Mouse (Mus musculus) limb, embryonic 10.5 days (tissue): ENCODE results near the gene Cfap57. TPM values are rescaled to one million over a fixed set of nuclear protein-coding genes. Genes with fewer than 3 reads are reported as not detected.
"Not testable (repeated sequence)": the region's sequence is repeated elsewhere in the genome, so short reads cannot be mapped to it uniquely, and the experiment has no call there.

Source experiments
- DNase-seq: peaks from one replicate; pipeline ENCODE4 v3.0.0-alpha.2; 2017; ENCODE audit warnings: low spot score
- H3K27ac ChIP-seq: fragments of 300-500 bp; sonication (generic); 2 replicates; pipeline ENCODE4 v1.5.1; 2016; ENCODE audit warnings: mild to moderate bottlenecking
- H3K27me3 ChIP-seq: fragments of 300-500 bp; sonication (generic); 2 replicates; pipeline ENCODE4 v1.6.1; 2016; ENCODE audit warnings: low read depth, mild to moderate bottlenecking; ENCODE audit not compliant: poor library complexity, severe bottlenecking
- H3K36me3 ChIP-seq: fragments of 300-500 bp; sonication (generic); 2 replicates; pipeline ENCODE4 v1.6.1; 2016; ENCODE audit warnings: mild to moderate bottlenecking, moderate library complexity
- H3K4me1 ChIP-seq: fragments of 300-500 bp; sonication (generic); 2 replicates; pipeline ENCODE4 v1.6.1; 2016
- H3K4me3 ChIP-seq: fragments of 300-500 bp; sonication (generic); 2 replicates; pipeline ENCODE4 v1.5.1; 2016; ENCODE audit warnings: mild to moderate bottlenecking, moderate library complexity
- H3K9me3 ChIP-seq: fragments of 300-500 bp; sonication (generic); replicated peaks from 2 replicates; pipeline ENCODE4 v1.6.1; 2016; ENCODE audit warnings: mild to moderate bottlenecking
- WGBS: fragments of 180-500 bp; shearing (Covaris S2); methylation state at CpG from one replicate; pipeline ENCODE4 v1.1.7; 2016; 5-methylcytosine and 5-hydroxymethylcytosine counted together
- polyA plus RNA-seq: library from polyadenylated mRNA; unstranded; fragments of >200 nt; fragmentation: Nextera tagmentation; extraction: Ambion mirVana; gene quantifications from 2 replicates; pipeline ENCODE4 v1.2.1, GENCODE M21; 2016

Gene Cfap57
- polyA plus RNA-seq, 1 experiment from 2014 or later, result 0.36 TPM

DNA sequence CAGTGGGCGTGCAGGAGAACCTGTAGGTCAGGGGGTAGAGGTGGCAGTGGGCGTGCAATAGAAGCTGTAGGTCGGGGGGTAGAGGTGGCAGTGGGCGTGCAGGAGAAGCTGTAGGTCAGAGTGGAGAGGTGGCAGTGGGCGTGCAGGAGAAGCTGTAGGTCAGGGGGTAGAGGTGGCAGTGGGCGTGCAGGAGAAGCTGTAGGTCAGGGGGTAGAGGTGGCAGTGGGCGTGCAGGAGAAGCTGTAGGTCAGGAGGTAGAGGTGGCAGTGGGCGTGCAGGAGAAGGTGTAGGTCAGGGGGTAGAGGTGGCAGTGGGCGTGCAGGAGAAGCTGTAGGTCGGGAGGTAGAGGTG, 72.5 kb downstream of the Cfap57 start:
- DNase-seq, result peak; percentile 79
- H3K9me3 ChIP-seq, H3K27me3 ChIP-seq, H3K4me3 ChIP-seq, H3K27ac ChIP-seq, H3K36me3 ChIP-seq: not testable (repeated sequence)
- WGBS, result 88% methylated on average over 10 of the region's 10 CpGs
- H3K4me1 ChIP-seq, result peaks cover 16% of the 10 kb centered on the region

DNA sequence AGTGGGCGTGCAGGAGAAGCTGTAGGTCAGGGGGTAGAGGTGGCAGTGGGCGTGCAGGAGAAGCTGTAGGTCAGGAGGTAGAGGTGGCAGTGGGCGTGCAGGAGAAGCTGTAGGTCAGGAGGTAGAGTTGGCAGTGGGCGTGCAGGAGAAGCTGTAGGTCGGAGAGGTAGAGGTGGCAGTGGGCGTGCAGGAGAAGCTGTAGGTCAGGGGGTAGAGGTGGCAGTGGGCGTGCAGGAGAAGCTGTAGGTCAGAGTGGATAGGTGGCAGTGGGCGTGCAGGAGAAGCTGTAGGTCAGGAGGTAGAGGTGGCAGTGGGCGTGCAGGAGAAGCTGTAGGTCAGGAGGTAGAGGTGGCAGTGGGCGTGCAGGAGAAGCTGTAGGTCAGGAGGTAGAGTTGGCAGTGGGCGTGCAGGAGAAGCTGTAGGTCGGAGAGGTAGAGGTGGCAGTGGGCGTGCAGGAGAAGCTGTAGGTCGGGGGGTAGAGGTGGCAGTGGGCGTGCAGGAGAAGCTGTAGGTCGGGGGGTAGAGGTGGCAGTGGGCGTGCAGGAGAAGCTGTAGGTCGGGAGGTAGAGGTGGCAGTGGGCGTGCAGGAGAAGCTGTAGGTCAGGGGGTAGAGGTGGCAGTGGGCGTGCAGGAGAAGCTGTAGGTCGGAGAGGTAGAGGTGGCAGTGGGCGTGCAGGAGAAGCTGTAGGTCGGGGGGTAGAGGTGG, 73.0 kb downstream of the Cfap57 start:
- not testable (repeated sequence) for H3K27ac ChIP-seq, H3K27me3 ChIP-seq, DNase-seq, H3K36me3 ChIP-seq, H3K9me3 ChIP-seq, H3K4me3 ChIP-seq
- WGBS, result 90% methylated on average over 23 of the region's 23 CpGs
- peaks cover 19% of the 10 kb centered on the region for H3K4me1 ChIP-seq

DNA sequence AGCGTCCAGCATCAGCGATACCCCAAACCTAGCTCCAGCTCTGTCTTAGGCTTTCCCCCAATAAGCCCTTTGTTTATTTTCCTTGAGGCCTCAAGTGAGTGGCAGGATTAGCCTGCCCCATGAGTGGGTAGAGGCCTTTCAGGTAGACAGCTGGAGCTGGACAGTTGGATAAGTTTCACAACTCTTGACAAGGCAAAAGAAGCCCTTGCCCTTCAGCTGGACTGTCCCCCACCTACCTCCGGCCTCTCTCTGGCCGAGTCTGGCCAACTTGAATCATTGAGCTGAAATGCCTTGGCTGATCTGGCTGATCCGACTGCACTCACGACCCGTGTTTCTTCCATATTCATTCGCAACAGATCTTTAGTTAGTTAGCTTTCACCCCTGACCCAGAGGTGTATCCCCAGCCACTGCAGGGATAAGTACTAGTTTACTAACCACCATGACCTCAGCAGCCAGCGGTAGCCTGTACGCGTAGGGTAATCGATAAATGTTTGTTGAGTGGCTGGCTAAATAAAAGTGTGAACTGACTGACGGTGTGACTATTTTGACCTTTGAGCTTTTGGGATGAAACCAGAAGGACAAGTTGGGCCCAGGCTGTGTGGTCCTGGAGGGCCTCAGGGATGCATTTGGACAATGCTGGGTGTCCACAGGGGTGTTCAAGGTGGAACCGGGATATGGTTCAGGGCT, 76.0 kb downstream of the Cfap57 start:
- Histone ChIP-seq H3K4me1 (peaks cover 23% of the 10 kb centered on the region), H3K27me3 (peaks cover 20% of the 10 kb centered on the region), H3K36me3 (no peaks in the 10 kb centered on the region), H3K27ac (no peak overlapping the region), H3K9me3 (peaks cover 4% of the 10 kb centered on the region), H3K4me3 (no peak overlapping the region)
- no peak for DNase-seq
- WGBS, result 75% methylated on average over 14 of the region's 14 CpGs

DNA sequence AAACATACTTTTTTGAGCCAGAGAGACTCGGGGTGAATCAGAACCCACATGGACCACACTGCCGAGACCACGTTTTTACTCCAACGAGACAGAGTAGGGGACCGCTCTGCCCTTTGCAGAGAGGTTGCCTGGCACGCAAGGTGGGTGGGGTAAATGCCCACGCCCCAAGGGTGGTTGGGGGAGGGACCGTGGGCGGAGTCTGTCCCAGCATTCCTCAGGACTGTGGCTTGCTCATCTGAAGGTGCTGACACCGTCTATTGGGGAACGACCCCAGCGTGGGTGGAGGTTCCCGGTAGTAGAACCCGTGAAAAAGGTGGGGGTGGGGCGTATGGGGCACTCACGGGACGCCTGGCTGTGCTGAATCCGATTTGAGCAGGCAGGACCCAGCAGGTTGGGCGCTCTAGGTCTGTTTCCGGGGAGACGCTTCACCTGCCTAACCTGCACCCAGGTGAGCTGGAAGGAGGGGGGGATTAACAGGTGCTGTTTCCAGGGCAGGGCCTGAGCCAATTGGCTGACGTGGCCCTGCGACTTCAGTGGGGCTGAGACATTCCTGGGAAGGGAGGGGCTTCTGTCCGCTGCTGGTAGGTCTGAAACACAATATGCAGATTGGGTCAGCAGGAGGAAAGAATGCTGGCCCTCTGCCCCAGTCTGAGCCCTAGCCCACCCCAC, 76.9 kb downstream of the Cfap57 start, which contains the start of gene Tmem125:
TSS of gene Tmem125 (minus strand) at position 453 of the 669 bp plus-strand sequence.
- H3K36me3 ChIP-seq, result no peaks in the 10 kb centered on the region
- peak within 1 kb of the TSS; percentile 49 for H3K4me3 ChIP-seq
- H3K9me3 ChIP-seq, result peaks cover 4% of the 10 kb centered on the region
- WGBS, result 2% methylated on average over 24 of the region's 24 CpGs
- peak; percentile 44 for DNase-seq
- 0 out of 2 replicates have a peak within 1 kb of the TSS, but pooled peaks have one; percentile 14 for H3K27ac ChIP-seq
- peaks cover 20% of the 10 kb centered on the region for H3K4me1 ChIP-seq
- peaks cover 21% of the 10 kb centered on the region for H3K27me3 ChIP-seq

DNA sequence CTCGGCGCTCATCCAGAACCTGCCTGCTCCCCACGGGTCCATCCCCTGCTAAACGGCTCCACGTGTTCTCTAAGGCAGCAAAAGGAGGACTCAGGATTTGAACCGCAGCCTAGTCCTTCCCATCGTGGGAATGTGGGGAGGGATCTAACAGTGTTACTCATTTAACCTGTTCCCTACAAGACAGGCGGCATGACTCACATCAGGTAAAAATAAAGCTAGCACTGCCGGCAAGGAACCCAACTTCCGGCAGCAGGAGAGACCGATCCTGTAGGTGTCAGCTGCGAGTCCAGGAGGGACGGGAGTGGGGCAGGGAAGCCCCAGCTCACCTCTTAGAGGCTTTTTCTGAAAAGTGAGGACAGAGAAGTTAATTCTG, 77.4 kb downstream of the Cfap57 start:
- Histone ChIP-seq H3K27ac (no peak overlapping the region), H3K4me1 (peaks cover 20% of the 10 kb centered on the region), H3K27me3 (peaks cover 27% of the 10 kb centered on the region), H3K4me3 (peak overlapping the region; percentile 49), H3K9me3 (peaks cover 4% of the 10 kb centered on the region), H3K36me3 (no peaks in the 10 kb centered on the region)
- WGBS, result 21% methylated on average over 13 of the region's 13 CpGs
- DNase-seq, result peak; percentile 39

DNA sequence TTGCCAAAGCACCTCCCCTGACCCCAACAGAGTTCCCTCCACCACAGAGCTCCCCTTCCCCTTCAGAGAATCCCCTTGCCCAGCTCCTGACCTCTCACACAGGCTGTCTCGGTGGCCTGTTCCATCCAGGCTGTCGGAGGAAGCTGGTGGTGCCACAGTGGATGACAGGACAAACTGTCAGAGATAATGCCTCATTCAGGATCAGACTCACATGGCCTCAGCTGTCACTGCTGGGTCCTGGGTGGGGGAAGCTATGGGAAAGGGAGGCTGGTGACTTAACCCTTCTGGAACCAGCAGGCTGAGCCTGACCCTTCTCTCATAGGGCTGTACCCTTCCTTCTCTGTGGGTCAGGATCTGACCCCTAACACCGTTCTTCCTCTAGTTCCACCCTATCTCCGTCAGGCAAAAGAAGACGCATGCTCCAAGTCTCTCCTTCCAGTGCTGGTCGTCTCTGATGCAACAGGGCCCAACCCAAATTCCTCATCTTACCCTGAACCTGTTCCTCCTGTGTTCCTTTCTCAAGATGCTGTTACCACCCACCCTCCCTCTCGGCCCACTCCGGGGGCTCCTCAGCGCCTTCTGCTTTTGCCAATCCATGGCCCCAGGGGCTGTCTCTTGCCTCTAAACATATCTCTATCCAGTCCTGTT, 77.9 kb downstream of the Cfap57 start:
- peaks cover 20% of the 10 kb centered on the region for H3K4me1 ChIP-seq
- no peaks in the 10 kb centered on the region for H3K36me3 ChIP-seq
- WGBS, result 61% methylated on average over 9 of the region's 9 CpGs
- H3K27me3 ChIP-seq, result peaks cover 30% of the 10 kb centered on the region
- H3K9me3 ChIP-seq, result no peaks in the 10 kb centered on the region
- no peak for DNase-seq
- no peak overlapping the region for H3K27ac ChIP-seq
- peak overlapping the region; percentile 49 for H3K4me3 ChIP-seq

DNA sequence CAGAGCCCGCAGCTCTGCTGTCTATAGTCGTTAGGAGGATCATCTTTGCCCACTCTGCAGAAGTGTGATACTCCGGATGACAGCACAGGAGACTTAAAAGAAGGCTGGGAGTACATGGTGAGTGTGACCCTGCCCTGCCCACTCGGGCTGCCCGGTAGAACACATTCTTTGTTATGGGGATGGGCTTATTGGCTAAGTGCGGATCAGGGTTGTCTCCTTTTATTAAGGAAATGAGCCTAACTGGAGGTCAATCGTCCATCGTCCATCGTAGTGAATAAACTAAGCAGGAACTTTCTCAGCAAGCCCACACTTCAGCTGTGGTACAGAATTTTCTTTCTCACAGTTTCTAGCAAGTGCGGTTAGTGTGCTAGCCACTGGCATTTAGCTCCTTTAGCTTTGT, 80.7 kb downstream of the Cfap57 start:
- H3K36me3 ChIP-seq, result no peaks in the 10 kb centered on the region
- no peak for DNase-seq
- H3K9me3 ChIP-seq, result no peaks in the 10 kb centered on the region
- H3K27me3 ChIP-seq, result peaks cover 30% of the 10 kb centered on the region
- H3K4me3 ChIP-seq, result no peak overlapping the region
- H3K4me1 ChIP-seq, result peaks cover 20% of the 10 kb centered on the region
- 26% methylated on average over 10 of the region's 10 CpGs for WGBS
- H3K27ac ChIP-seq, result no peak overlapping the region

DNA sequence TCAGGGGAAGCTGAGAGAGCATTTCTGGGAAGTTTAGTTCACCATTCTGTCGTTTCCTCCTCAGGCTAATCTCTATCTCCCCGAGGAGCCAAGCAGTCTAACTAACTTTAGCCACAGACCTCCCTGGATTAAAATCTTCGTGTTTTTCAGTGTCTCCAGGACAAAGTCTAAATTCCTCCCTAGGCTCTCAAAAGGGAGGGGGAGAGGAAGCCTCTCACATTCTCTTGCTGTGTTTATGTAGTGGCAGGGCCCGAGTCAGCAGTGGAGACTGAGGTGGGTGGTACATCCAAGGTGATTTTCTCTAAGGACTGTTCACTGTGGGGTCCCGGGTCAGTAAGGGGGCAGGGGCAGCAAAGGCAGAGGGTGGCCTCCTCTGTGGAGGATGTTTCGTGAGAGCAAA, 82.8 kb downstream of the Cfap57 start:
- Histone ChIP-seq H3K27me3 (peaks cover 28% of the 10 kb centered on the region), H3K36me3 (no peaks in the 10 kb centered on the region), H3K4me1 (peaks cover 4% of the 10 kb centered on the region; the same call in 1 of the 2 replicates), H3K9me3 (no peaks in the 10 kb centered on the region), H3K27ac (no peak overlapping the region), H3K4me3 (no peak overlapping the region)
- DNase-seq, result no peak
- 59% methylated on average over 6 of the region's 6 CpGs for WGBS

DNA sequence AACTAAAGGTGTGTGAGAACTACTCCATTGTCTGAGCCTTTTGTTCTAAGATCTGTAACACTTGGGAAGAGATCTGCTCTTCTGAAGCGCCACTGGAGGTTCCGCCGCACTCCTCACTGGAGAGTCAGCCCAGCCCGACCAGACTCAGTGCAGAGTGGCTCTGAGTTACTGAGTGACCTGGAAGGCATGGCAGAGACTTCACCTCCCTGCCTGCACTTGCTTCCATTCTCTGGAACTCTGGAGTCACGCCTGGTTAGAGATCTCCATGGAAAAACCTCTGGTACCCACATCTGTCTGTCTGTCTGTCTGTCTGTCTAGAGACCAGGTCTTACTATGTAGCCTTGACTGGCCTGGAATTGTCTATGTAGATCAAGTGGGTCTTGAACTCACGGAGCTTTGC, 85.0 kb downstream of the Cfap57 start:
- WGBS, result 88% methylated on average over 6 of the region's 6 CpGs
- no peak overlapping the region for H3K27ac ChIP-seq
- H3K9me3 ChIP-seq, result no peaks in the 10 kb centered on the region
- no peak for DNase-seq
- H3K27me3 ChIP-seq, result peaks cover 10% of the 10 kb centered on the region; the same call in 1 of the 2 replicates
- H3K4me3 ChIP-seq, result no peak overlapping the region
- H3K4me1 ChIP-seq, result peaks cover 3% of the 10 kb centered on the region; the same call in 1 of the 2 replicates
- no peaks in the 10 kb centered on the region for H3K36me3 ChIP-seq

DNA sequence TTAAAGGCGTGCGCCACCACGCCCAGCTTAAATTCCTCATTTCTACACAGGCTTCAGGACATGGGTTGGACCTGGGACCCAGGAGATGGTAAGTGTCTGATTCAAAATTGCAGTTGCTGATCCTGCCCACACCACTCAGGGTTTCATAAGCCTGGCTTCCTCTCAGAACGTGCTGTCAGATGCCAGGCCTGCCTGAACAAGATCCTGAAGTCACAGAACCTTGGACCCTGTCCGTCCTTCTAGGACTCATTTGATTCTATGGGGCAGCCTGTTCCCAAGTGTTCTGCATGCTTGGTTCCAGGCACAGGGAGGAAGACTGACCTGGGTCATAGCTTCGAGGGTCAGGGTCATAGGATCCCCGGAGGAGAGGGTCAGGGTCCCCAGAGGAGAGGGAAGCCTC, 87.0 kb downstream of the Cfap57 start:
- no peak for DNase-seq
- H3K27me3 ChIP-seq, result peaks cover 8% of the 10 kb centered on the region; the same call in 1 of the 2 replicates
- WGBS, result 82% methylated on average over 7 of the region's 7 CpGs
- H3K36me3 ChIP-seq, result no peaks in the 10 kb centered on the region
- H3K27ac ChIP-seq, result no peak overlapping the region
- H3K4me3 ChIP-seq, result no peak overlapping the region
- H3K9me3 ChIP-seq, result no peaks in the 10 kb centered on the region
- H3K4me1 ChIP-seq, result no peaks in the 10 kb centered on the region

DNA sequence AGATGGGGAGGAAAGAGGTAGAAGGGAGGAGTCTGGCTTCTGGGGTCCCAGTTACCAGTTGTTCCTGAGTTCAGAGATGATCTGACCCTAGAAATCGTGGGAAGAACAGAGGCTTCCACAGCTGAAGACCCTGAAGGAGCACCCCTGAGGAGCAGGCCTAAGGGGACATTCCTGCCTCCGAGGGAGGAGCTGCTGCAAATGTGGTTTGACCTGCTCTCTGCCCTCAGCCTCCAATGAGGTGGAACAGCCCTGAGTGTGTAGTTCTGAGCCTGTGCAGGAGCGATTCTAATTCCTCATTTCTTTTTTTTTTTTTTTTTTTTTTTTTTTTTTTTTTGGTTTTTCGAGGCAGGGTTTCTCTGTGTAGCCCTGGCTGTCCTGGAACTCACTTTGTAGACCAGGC, 87.4 kb downstream of the Cfap57 start:
- Histone ChIP-seq H3K4me1 (no peaks in the 10 kb centered on the region), H3K36me3 (no peaks in the 10 kb centered on the region), H3K9me3 (no peaks in the 10 kb centered on the region), H3K4me3 (no peak overlapping the region), H3K27ac (no peak overlapping the region), H3K27me3 (peaks cover 4% of the 10 kb centered on the region; the same call in 1 of the 2 replicates)
- no peak for DNase-seq
- WGBS, result 63% methylated on average over 4 of the region's 4 CpGs

DNA sequence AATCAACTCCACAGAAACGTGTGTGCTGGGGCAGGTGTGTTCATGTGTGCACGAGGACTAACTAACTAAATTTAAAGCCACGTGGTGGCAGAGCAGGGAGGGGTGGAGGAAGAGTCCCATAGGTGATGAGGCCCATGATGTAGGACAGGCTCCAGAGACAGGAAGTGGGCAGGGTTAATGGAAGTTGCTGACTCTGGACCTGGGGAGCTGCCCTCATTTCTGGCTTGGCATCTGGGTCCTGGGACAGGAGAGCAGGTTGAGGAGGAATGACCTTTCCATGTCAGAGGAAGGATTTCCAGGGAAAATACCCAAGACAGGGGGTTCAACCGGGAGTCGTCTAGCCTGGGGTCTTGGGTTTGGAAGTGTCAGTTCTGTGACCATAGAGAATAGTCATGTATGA, 87.9 kb downstream of the Cfap57 start:
- no peak for DNase-seq
- H3K27me3 ChIP-seq, result peaks cover 1% of the 10 kb centered on the region; the same call in 1 of the 2 replicates
- 81% methylated on average over 5 of the region's 5 CpGs for WGBS
- no peaks in the 10 kb centered on the region for H3K9me3 ChIP-seq
- no peak overlapping the region for H3K4me3 ChIP-seq
- H3K4me1 ChIP-seq, result no peaks in the 10 kb centered on the region
- no peak overlapping the region for H3K27ac ChIP-seq
- H3K36me3 ChIP-seq, result no peaks in the 10 kb centered on the region

DNA sequence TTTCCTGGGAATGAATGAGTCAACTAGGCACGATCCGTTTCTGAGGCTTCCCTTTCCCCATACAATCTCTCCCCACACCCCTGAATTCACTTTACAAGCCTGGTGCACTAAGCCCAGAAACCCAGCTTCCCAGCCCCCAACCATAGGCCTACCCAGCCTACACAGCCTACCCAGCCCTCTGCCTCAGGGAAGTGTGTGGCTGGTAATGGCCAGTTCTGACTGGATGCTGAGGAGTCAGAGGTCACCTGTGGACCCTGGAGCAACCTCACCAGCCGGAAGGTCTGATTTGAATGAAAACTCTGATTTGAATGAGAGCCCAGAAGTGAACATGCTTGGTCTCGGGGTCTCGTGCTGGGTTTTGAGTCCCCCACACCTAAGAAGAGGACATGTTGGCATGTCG, 92.9 kb downstream of the Cfap57 start:
- WGBS, result 90% methylated on average over 6 of the region's 6 CpGs
- DNase-seq, result no peak

More for the DNA sequence above, 92.9 kb downstream of the Cfap57 start:
- Histone ChIP-seq H3K36me3 (no peaks in the 10 kb centered on the region), H3K4me1 (peaks cover 6% of the 10 kb centered on the region), H3K27ac (no peak overlapping the region), H3K4me3 (no peak overlapping the region), H3K9me3 (no peaks in the 10 kb centered on the region), H3K27me3 (peaks cover 6% of the 10 kb centered on the region; the same call in 1 of the 2 replicates)
